Mouse (Mus musculus) liver, postnatal 0 days (tissue): ENCODE measurements around the gene Tent5b.

Experiments
- CTCF ChIP-seq: sonication (generic); IDR thresholded peaks from 2 replicates; pipeline ENCODE4 v1.5.1; 2016; ENCODE audit warnings: antibody characterized with exemption, low read depth
- EP300 ChIP-seq: IDR thresholded peaks from 2 replicates; pipeline ENCODE4 v1.6.1; 2016; ENCODE audit warnings: antibody characterized with exemption, low read depth, mild to moderate bottlenecking

- 0 out of 2 replicates have a peak, but pooled peaks have one; percentile 6 for TF ChIP-seq CTCF
- no peak for TF ChIP-seq EP300
These were observed 19.1 kb upstream of the Tent5b start for GRCm38 (mm10) chr4:133460796-133461325.
